Mouse (Mus musculus) spleen, adult 2 months (tissue): ENCODE measurements around the gene Scnn1a.

ENCODE experiments used
- CTCF ChIP-seq: fragments of 200-500 bp; IDR thresholded peaks from 2 replicates; pipeline ENCODE4 v1.5.1; 2011; ENCODE audit warnings: mild to moderate bottlenecking, inconsistent platforms; ENCODE audit not compliant: insufficient read depth, insufficient read length, insufficient replicate concordance; ENCODE audit errors: extremely low read depth
- POLR2A ChIP-seq: fragments of 200-500 bp; IDR thresholded peaks from 2 replicates; pipeline ENCODE4 v1.6.1; 2011; ENCODE audit warnings: low read depth, low read length, inconsistent platforms

GRCm38 (mm10) chr6:125313546-125314230 is 6.8 kb upstream of the Scnn1a start, which contains the start of gene Ltbr:
- no peak for TF ChIP-seq POLR2A
- no peak for TF ChIP-seq CTCF
